Mouse (Mus musculus) hindbrain, embryonic 10.5 days (tissue): ENCODE measurements around the gene Psrc1. TPM values are rescaled to one million over a fixed set of nuclear protein-coding genes. Genes with fewer than 3 reads are reported as not detected.

ENCODE experiments used
- DNase-seq: peaks from one replicate; pipeline ENCODE4 v3.0.0-alpha.2; 2017; ENCODE audit warnings: low spot score
- H3K27ac ChIP-seq: fragments of 300-500 bp; sonication (generic); 2 replicates; pipeline ENCODE4 v1.5.1; 2016; ENCODE audit warnings: mild to moderate bottlenecking, moderate library complexity
- H3K27me3 ChIP-seq: fragments of 300-500 bp; sonication (generic); 2 replicates; pipeline ENCODE4 v1.6.1; 2016; ENCODE audit warnings: mild to moderate bottlenecking; ENCODE audit not compliant: poor library complexity, insufficient read depth, severe bottlenecking
- H3K36me3 ChIP-seq: fragments of 300-500 bp; sonication (generic); 2 replicates; pipeline ENCODE4 v1.6.1; 2016; ENCODE audit warnings: mild to moderate bottlenecking, moderate library complexity
- H3K4me1 ChIP-seq: fragments of 300-500 bp; sonication (generic); replicated peaks from 2 replicates; pipeline ENCODE4 v1.6.1; 2016; ENCODE audit warnings: mild to moderate bottlenecking
- H3K4me3 ChIP-seq: fragments of 300-500 bp; sonication (generic); 2 replicates; pipeline ENCODE4 v1.5.1; 2016; ENCODE audit warnings: mild to moderate bottlenecking, moderate library complexity
- H3K9me3 ChIP-seq: fragments of 300-500 bp; sonication (generic); 2 replicates; pipeline ENCODE4 v1.6.1; 2016; ENCODE audit warnings: mild to moderate bottlenecking, moderate library complexity
- WGBS: fragments of 180-500 bp; shearing (Covaris S2); methylation state at CpG from one replicate; pipeline ENCODE4 v1.1.7; 2016; 5-methylcytosine and 5-hydroxymethylcytosine counted together
- polyA plus RNA-seq: library from polyadenylated mRNA; unstranded; fragments of >200 nt; fragmentation: Nextera tagmentation; extraction: Ambion mirVana; gene quantifications from 2 replicates; pipeline ENCODE4 v1.2.1, GENCODE M21; 2016

Gene Psrc1
- polyA plus RNA-seq, 1 experiment from 2014 or later, result 75.8 TPM

DNA sequence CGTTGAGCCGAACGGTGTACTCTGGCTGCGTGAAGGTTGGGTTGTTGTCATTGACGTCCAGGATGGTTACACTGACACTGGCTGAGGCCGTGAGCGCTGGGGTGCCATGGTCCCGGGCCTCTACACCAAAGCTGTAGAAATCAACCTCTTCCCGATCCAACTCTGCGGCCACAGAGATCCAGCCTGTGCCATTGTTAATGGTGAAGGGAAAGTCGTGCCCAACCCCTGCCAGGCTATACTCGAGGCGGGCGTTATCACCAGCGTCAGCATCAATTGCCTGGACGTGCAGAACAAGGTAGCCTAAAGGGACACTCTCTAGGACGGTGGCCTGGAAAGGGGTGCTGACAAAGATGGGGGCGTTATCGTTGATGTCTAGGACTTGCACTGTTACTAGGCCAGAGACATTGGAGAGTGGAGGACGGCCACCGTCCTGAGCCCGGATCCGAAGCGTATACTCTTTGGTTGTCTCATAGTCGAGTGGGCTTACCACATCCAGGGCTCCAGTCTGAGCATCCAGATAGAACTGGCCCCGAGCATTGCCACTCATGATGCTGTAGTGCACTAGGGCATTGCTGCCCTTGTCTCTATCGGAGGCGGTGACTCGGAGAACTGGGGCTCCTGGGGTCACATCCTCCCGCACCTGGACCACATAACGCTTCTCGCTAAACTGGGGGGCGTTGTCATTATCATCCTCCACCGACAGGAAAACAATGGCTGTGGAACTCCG is 30.2 kb downstream of the Psrc1 start:
- peaks cover 25% of the 10 kb centered on the region for H3K9me3 ChIP-seq
- 96% methylated on average over 35 of the region's 35 CpGs for WGBS
- peaks cover 61% of the 10 kb centered on the region for H3K36me3 ChIP-seq
- peak overlapping the region; percentile 99; the same call in 1 of the 2 replicates for H3K27ac ChIP-seq
- peak overlapping the region; percentile 96 for H3K4me3 ChIP-seq
- peaks cover 25% of the 10 kb centered on the region for H3K27me3 ChIP-seq
- DNase-seq, result no peak
- H3K4me1 ChIP-seq, result peaks cover 79% of the 10 kb centered on the region

DNA sequence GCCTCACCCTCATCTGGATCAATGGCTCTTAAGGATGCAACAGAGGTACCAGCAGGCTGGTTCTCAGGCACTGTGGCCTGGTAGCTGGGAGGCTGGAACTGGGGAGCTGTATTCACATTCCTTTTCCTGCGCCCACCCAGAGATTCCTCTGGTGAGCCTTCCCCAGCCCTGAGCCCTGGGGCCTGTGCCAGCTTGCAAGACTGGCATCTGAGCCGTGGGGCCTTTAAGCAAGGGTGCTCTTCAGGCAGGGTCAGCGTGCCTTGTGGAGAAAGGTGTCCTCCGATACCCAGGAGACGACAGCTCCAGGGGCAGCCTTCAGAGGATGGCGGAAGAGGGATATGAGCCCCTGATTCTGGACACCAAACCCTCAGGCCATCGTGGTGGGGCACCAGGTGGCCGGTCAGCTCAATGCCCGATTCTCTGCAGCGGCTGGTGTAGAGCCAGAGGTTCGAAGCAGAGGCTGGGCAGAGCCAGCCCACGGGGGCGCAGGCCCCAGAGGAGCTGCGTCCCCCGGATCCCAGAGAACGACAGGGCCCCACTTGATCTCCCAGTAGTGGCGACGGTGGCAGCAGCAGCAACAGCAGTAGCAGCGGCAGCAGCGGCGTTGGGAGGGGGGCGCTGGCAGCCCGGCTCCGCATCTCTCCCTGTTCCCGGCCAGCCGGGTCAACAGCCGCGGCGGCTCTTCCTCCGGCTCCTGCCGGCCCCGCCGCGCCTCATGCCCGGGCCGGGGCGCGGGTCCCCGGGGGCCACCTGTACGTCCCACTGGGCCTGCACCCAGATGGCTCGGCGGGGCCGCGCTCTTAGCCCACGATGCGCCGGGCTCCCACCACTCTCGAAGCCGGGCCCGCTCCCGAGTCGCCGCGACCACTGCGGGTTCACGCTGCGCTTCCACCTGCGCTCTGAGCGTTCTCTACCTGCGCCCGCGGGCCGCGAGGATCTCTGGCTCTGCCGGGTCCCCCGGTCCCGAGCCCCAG is 31.5 kb downstream of the Psrc1 start, which contains the start of gene Celsr2:
Gene Celsr2, minus strand, starts transcription at position 696 of the 974 bp plus-strand sequence.
- peaks cover 48% of the 10 kb centered on the region for H3K36me3 ChIP-seq
- peak within 1 kb of the TSS; percentile 99 for H3K27ac ChIP-seq
- peak within 1 kb of the TSS; percentile 96 for H3K4me3 ChIP-seq
- DNase-seq, result peak; percentile 64
- peaks cover 25% of the 10 kb centered on the region for H3K9me3 ChIP-seq
- peaks cover 25% of the 10 kb centered on the region for H3K27me3 ChIP-seq
- H3K4me1 ChIP-seq, result peaks cover 66% of the 10 kb centered on the region
- 5% methylated on average over 67 of the region's 67 CpGs for WGBS

DNA sequence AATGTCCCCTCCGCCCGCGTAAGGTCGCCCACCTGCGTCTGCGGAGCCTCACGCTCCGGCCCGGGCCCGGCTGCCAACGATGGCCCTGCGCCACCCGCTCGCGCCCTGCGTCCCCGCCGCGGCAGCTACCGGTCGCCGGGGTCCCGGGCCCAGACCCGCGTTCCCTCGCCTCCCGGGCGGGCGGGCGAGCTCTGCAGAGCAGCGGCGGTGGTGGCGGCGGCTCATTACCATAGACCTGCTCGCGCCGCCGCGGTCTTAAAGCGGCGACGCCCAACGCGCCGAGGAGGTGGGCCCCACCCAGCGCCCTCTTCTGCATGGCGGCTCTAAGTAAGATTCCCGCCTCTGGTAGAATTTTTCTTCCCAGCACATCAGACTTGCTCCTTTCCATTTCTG is 32.2 kb downstream of the Psrc1 start:
- Histone ChIP-seq H3K4me3 (peak overlapping the region; percentile 96), H3K9me3 (peaks cover 25% of the 10 kb centered on the region), H3K4me1 (peaks cover 59% of the 10 kb centered on the region), H3K27me3 (peaks cover 25% of the 10 kb centered on the region), H3K36me3 (peaks cover 44% of the 10 kb centered on the region), H3K27ac (peak overlapping the region; percentile 99)
- peak; percentile 86 for DNase-seq
- under 1% methylated on average over 48 of the region's 48 CpGs for WGBS

DNA sequence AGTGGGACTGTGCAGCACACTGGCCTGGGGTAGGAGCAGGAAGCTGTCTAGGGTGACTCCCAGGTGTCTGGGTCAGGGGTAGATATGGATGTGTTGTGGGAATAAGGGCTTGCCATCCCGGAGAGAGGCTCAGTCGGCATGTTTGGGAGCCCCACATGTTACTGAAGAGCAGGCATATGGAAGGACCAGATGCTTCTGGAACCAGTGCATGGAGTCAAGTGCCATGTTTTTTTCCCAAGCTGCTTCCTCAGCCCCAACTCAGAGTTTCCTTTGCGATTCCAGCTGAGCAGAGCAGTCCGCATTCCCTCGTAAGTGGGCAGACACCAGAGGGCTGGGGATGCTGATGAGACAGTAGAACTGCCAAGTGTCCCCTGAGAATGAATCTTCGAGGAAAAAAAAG is 39.4 kb downstream of the Psrc1 start:
- Histone ChIP-seq H3K4me1 (peaks cover 55% of the 10 kb centered on the region), H3K4me3 (no peak overlapping the region), H3K9me3 (no peaks in the 10 kb centered on the region), H3K27me3 (peaks cover 6% of the 10 kb centered on the region; the same call in 1 of the 2 replicates), H3K27ac (peak overlapping the region; percentile 72), H3K36me3 (peaks cover 32% of the 10 kb centered on the region)
- DNase-seq, result peak; percentile 5
- WGBS, result 43% methylated on average over 6 of the region's 6 CpGs

DNA sequence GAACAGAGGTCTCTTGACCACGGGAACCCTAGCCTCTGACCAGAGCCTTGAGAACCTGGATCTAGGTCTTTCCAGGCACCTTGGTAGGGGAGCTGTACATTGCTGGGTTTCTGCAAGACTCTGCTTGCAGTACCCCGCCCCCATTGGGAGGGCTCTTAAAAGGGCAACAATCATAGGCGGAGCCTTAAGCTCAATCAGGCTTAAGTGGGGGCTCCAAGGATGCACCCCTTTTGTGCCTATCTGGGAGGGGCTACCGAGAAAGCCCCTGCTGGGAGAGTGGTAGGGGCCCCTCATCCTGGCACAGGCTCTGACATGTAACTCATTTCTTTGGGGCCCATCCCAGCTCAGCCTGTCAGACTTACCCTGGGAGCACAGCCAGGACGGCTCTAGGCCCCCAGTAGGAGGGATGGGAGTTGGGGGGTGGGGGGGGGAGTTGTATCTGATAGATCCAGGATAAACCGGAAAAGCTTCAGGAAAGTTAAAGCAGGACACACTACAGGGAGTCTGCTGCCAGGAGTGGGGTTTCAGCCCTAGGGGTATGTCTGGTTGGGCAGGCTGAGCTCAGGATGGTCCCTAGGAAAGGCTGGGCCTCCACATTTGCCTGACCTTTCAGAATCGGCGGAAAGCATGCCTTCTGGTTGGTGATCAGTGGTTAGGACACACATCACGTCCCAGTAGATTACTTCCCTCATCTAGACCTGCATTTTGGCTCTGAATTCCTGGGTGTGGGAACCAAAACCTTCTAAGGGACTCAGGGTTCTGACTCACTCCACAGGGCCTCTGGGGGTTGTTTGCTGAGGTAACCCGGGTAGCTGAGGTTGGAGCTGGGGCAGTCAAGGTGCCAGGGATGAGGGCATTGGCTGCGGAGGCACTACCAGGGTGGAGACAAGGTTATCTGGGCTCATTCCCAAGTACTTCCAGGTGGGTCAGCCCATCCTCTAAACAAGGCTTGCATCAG is 40.5 kb downstream of the Psrc1 start:
- WGBS, result 17% methylated on average over 11 of the region's 11 CpGs
- H3K4me1 ChIP-seq, result peaks cover 59% of the 10 kb centered on the region
- H3K36me3 ChIP-seq, result peaks cover 43% of the 10 kb centered on the region

DNA sequence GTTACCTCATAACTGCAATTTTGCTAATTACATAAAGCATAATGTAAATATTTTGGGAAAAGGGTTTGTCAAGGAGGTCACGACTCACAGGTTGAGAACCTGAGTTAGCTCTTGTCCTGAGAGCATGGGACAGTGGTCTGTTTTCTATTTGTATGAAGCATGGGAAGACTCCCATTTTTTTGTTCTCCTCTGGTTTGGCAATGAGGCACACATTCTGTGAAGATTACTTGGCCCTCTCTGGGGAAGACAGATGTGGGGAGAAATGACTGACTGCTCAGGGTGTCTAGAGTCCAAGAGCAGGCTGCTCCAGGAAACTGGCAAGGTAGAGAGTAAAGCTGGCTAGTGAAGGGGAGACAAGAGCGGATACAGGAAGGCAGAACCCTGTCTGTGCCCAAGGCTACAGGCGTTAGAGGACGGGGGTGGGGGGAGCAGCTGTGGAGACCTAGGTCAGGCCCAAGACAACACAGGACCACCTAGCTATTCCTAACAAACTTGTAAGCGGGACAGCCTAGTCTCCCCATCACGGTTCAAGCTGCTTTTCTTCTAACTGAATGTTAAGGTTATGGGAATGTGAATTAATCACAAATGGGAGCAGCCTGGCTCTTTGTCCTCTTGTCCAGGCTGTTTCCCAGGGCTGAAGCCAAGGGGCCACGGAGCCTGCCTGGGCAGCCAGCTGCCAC is 41.4 kb downstream of the Psrc1 start:
- Histone ChIP-seq H3K4me3 (no peak overlapping the region), H3K4me1 (peaks cover 62% of the 10 kb centered on the region), H3K36me3 (peaks cover 52% of the 10 kb centered on the region), H3K27ac (peak overlapping the region; percentile 88), H3K9me3 (no peaks in the 10 kb centered on the region), H3K27me3 (no peaks in the 10 kb centered on the region)
- WGBS, result 45% methylated on average over 7 of the region's 7 CpGs
- DNase-seq, result peak; percentile 55

More for the DNA sequence above, 40.5 kb downstream of the Psrc1 start:
- H3K27ac ChIP-seq, result peak overlapping the region; percentile 88
- H3K27me3 ChIP-seq, result no peaks in the 10 kb centered on the region
- H3K9me3 ChIP-seq, result no peaks in the 10 kb centered on the region
- peak overlapping the region; percentile 29 for H3K4me3 ChIP-seq
- peak; percentile 50 for DNase-seq

DNA sequence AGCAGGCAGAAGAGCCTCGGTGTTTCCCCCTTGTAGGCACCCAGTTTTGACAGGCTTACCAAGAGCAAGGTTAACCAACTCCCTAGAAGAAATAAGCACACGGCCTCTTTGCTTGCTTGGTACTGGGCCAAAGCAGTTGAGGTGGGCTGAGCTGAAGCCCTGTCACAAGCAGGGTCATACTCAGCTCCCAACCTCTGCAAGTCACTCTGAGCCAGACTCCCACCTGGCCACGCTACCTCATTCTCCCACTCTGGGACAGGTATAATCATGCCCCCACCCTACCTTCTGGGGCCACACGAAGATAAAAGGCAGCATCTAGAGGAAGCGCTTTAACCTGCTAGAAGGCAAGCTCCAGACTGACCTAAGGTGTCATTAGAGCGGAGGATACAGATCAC is 42.0 kb downstream of the Psrc1 start:
- 78% methylated on average over 6 of the region's 6 CpGs for WGBS
- H3K4me3 ChIP-seq, result no peak overlapping the region
- no peak for DNase-seq

DNA sequence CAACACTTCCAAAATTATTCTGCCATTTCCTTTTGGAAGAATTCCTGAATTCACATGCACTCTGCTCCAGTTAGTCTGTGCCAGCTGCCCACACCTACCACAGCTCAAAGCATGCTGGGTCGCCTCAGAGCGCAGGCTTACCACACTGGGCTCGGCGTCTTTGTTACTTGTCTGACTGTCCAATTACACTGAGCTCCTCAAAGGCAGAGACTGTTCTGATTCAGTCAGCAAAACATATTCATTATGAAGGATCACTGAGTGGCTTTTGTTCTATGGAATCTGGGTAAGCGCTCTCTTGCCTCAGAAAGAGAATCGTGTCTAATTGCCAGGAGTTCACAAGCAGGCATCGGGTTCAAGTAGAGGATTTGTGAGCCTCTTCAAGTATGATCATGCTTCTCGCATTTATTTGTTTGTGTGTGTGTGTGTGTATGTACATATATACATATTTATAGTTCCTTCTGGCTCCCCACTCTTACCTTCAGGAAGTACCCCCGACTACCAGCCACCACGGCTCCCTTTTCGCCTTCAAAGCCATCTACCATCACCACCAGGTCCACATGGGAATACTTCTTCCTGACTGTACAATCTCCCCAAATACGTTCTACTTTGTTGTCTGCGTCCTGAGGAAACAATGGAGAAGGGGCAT is 49.0 kb downstream of the Psrc1 start:
- Histone ChIP-seq H3K36me3 (peaks cover 90% of the 10 kb centered on the region), H3K27ac (peak overlapping the region; percentile 95), H3K4me1 (peaks cover 77% of the 10 kb centered on the region), H3K27me3 (no peaks in the 10 kb centered on the region), H3K4me3 (peak overlapping the region; percentile 27), H3K9me3 (no peaks in the 10 kb centered on the region)
- peak; percentile 41 for DNase-seq
- 44% methylated on average over 13 of the region's 13 CpGs for WGBS

More for the DNA sequence above, 42.0 kb downstream of the Psrc1 start:
- peaks cover 65% of the 10 kb centered on the region for H3K4me1 ChIP-seq
- no peaks in the 10 kb centered on the region for H3K27me3 ChIP-seq
- H3K36me3 ChIP-seq, result peaks cover 58% of the 10 kb centered on the region
- H3K27ac ChIP-seq, result peak overlapping the region; percentile 88
- no peaks in the 10 kb centered on the region for H3K9me3 ChIP-seq

DNA sequence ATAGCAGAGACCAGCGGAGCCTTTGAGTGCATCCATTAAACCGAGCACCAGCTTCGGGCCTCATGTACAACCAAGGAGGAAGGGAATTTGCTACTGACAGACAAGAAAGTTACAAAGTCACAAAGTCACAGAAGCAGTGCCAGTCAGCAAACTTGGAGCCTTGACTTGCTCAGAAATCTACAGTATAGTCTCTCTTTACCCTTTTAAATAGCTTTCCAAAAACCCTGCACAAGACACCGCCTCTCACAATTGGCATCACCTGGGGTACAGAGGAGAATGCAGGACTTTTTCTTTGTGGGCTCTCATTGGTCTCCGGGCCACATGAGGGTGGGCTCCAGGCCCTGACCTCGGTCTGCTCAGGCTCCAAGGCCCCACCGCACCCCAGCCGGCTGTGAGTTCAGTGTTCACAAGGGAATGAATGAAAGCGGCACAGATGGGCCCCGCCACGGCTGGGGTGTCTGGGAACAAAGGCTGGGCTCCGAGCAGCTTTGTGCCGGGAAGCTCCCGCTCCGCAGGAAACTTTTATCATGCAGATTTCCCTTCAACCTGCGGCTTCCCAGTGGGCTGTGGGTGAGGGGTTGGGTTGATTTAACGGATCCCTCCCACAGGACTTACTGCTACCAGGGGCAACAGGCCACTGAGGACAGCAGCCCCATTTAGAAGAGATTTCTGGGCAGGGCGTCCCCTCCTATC is 49.7 kb downstream of the Psrc1 start:
- DNase-seq, result peak; percentile 95
- H3K9me3 ChIP-seq, result no peaks in the 10 kb centered on the region
- H3K36me3 ChIP-seq, result peaks cover 90% of the 10 kb centered on the region
- peaks cover 77% of the 10 kb centered on the region for H3K4me1 ChIP-seq
- H3K4me3 ChIP-seq, result peak overlapping the region; percentile 27
- H3K27me3 ChIP-seq, result no peaks in the 10 kb centered on the region
- H3K27ac ChIP-seq, result peak overlapping the region; percentile 95
- WGBS, result 17% methylated on average over 18 of the region's 18 CpGs

DNA sequence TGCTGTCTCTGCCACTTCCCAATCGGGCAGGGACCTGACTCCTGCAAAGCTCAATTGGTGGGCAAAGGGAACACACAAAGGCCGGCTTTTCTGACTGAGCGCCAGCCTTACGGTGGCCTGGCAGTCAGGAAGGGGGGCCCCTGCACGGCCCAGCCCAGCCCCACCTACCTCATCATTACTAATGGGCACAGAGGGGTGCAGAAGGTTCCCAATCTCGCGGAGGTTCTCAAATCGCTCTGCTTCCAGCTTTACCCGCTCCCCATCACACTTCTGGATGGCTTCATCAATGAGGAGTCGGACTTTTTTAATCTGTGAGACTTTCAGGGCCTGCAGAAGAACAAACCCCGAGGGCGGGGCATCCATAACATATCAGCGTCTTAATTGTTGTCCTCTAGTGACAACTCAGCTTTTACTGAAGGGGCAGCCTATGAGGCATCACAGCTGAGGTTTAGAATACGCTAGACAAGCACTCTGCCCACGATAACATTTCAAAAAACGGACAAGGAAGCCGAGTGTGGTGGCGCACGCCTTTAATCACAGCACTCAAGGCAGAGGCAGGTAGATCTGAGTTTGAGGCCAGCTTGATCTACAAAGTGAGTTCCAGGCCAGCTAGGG is 50.3 kb downstream of the Psrc1 start:
- Histone ChIP-seq H3K9me3 (no peaks in the 10 kb centered on the region), H3K36me3 (peaks cover 90% of the 10 kb centered on the region), H3K27ac (peak overlapping the region; percentile 95), H3K4me1 (peaks cover 71% of the 10 kb centered on the region), H3K4me3 (peak overlapping the region; percentile 27), H3K27me3 (no peaks in the 10 kb centered on the region)
- no peak for DNase-seq
- 23% methylated on average over 19 of the region's 19 CpGs for WGBS
